ENCODE assay signal across 8 mouse cellular contexts in the genomic region with DNA sequence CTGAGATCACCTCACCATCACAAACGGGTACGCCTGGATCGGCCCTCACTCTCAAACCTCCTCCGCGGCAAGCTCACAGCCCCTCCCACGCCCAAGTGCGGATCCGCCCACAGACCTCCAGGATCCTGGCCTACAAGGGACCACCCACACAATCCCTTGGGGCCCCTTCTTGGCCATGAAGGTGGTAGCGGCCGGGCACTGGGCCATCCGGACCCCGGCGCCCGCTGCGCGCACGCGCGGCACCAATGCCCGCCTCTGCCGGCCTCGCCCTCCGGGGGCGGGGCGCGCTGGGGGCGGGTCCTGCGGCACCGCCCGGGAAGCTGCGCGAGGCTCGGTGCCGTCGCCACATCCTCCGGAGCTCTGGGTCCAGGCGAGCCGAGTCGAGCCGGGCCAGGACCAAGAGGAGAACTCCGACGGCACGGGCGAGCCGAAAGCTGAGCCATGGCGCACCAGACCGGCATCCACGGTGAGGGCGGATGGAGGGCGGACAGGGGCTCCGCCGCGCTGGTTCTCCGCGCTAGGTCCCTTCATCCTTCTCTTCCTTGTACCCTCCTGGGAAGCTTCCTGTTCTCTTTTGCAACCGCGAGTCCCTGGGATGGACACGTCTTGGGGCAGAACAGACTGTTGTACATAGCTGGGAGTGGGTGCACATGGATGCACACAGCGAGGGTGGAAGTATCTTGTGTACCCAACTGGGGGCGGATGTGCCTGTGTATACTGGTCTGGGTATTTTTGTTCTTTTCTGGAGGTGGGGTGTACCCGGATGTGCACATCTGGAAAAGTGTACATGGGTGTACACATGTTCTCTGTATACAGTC. TPM values are rescaled to one million over a fixed set of nuclear protein-coding genes. Genes with fewer than 3 reads are reported as not detected.
DNase-seq lines count a peak whose midpoint lies in the region; ATAC-seq lines count a peak whose summit lies in the region.

A gene (plus strand): TSS at position 290 of the 818 bp plus-strand sequence.

- H3K4me1 ChIP-seq in forebrain, embryonic 11.5 days (replicated peaks; ENCODE audit: control insufficient read depth, insufficient read depth, low read length), result peaks cover 3% of the 10 kb centered on the region; the same call in 1 of the 2 replicates
- peaks cover 40% of the 10 kb centered on the region for H3K4me1 ChIP-seq in heart, embryonic 16.5 days (ENCODE audit: control insufficient read depth, insufficient read depth, low read length)
- peaks cover 58% of the 10 kb centered on the region for H3K4me1 ChIP-seq in liver, embryonic 15.5 days (replicated peaks)
- H3K4me1 ChIP-seq in neural tube, embryonic 12.5 days, result peaks cover 36% of the 10 kb centered on the region

- H3K9ac ChIP-seq in forebrain, embryonic 11.5 days (ENCODE audit: low read length), result peak within 1 kb of the TSS; percentile 79
- peak within 1 kb of the TSS; percentile 82 for H3K9ac ChIP-seq in heart, embryonic 16.5 days (ENCODE audit: low read length)
- peak within 1 kb of the TSS; percentile 69 for H3K9ac ChIP-seq in liver, embryonic 15.5 days
- H3K9ac ChIP-seq in neural tube, embryonic 12.5 days, result peak within 1 kb of the TSS; percentile 76

- peak; percentile 88 for ATAC-seq in forebrain, embryonic 11.5 days (replicated peaks; ENCODE audit: low FRiP score)
- peak; percentile 88 for ATAC-seq in heart, embryonic 16.5 days (replicated peaks; ENCODE audit: extremely low read depth, insufficient read depth, low FRiP score)
- ATAC-seq in liver, embryonic 15.5 days (ENCODE audit: insufficient read depth), result peak; percentile 84
- ATAC-seq in neural tube, embryonic 12.5 days (ENCODE audit: low FRiP score, low read depth), result peak; percentile 80

- H3K27ac ChIP-seq in forebrain, embryonic 11.5 days (ENCODE audit: low read depth, low read length), result peak within 1 kb of the TSS; percentile 12; the same call in 1 of the 2 replicates
- peak within 1 kb of the TSS; percentile 84 for H3K27ac ChIP-seq in heart, embryonic 16.5 days (ENCODE audit: low read length)
- H3K27ac ChIP-seq in liver, embryonic 15.5 days (replicated peaks), result peak within 1 kb of the TSS; percentile 65
- H3K27ac ChIP-seq in neural tube, embryonic 12.5 days, result peak within 1 kb of the TSS; percentile 10; the same call in 1 of the 2 replicates

- H3K9me3 ChIP-seq in forebrain, embryonic 11.5 days (ENCODE audit: control insufficient read depth, low read length), result no peaks in the 10 kb centered on the region
- no peaks in the 10 kb centered on the region for H3K9me3 ChIP-seq in heart, embryonic 16.5 days (replicated peaks; ENCODE audit: control insufficient read depth, low read length)
- H3K9me3 ChIP-seq in liver, embryonic 15.5 days (replicated peaks), result no peaks in the 10 kb centered on the region
- no peaks in the 10 kb centered on the region for H3K9me3 ChIP-seq in neural tube, embryonic 12.5 days

- no peaks in the 10 kb centered on the region for H3K36me3 ChIP-seq in forebrain, embryonic 11.5 days (ENCODE audit: control insufficient read depth, insufficient read depth, low read length)
- no peaks in the 10 kb centered on the region for H3K36me3 ChIP-seq in heart, embryonic 16.5 days (ENCODE audit: control insufficient read depth, insufficient read depth)
- no peaks in the 10 kb centered on the region for H3K36me3 ChIP-seq in liver, embryonic 15.5 days (replicated peaks)
- no peaks in the 10 kb centered on the region for H3K36me3 ChIP-seq in neural tube, embryonic 12.5 days

- peak within 1 kb of the TSS; percentile 76 for H3K4me2 ChIP-seq in forebrain, embryonic 11.5 days (ENCODE audit: low read depth, low read length, severe bottlenecking)
- H3K4me2 ChIP-seq in heart, embryonic 16.5 days (ENCODE audit: low read depth, low read length), result peak within 1 kb of the TSS; percentile 65
- H3K4me2 ChIP-seq in liver, embryonic 15.5 days, result peak within 1 kb of the TSS; percentile 96
- peak within 1 kb of the TSS; percentile 70 for H3K4me2 ChIP-seq in neural tube, embryonic 12.5 days (replicated peaks)

- H3K4me3 ChIP-seq in forebrain, embryonic 11.5 days (ENCODE audit: low read depth, low read length), result peak within 1 kb of the TSS; percentile 59
- H3K4me3 ChIP-seq in heart, embryonic 16.5 days (ENCODE audit: low read length), result peak within 1 kb of the TSS; percentile 84
- H3K4me3 ChIP-seq in liver, embryonic 15.5 days (replicated peaks), result peak within 1 kb of the TSS; percentile 75
- H3K4me3 ChIP-seq in neural tube, embryonic 12.5 days, result peak within 1 kb of the TSS; percentile 66

- DNase-seq in CD8-positive naive resting alpha-beta T cell, adult 2 months (ENCODE audit: low read depth in 2 of 2, low spot score in 2 of 2), result peak; percentile 84 to 85
- peak; percentile 78 for DNase-seq in c-Kit-positive CD71-negative TER-119-negative erythroid progenitor cells, embryonic 14.5 days (ENCODE audit: low read depth)
- peak; percentile 96 for DNase-seq in forebrain, embryonic 11.5 days (ENCODE audit: low spot score)
- DNase-seq in kidney, postnatal 36 days, result peak; percentile 91 to 95
- DNase-seq in telencephalon, adult 2 months (ENCODE audit: low read depth, low spot score), result peak; percentile 67

- WGBS in forebrain, embryonic 11.5 days, result 1% methylated on average over 61 of the region's 61 CpGs
- 1% methylated on average over 59 of the region's 61 CpGs for WGBS in heart, embryonic 16.5 days
- WGBS in liver, embryonic 15.5 days (ENCODE audit: insufficient replicate concordance), result under 1% methylated on average over 61 of the region's 61 CpGs
- WGBS in neural tube, embryonic 12.5 days, result 2% methylated on average over 61 of the region's 61 CpGs

- no peaks in the 10 kb centered on the region for H3K27me3 ChIP-seq in forebrain, embryonic 11.5 days (ENCODE audit: control insufficient read depth, insufficient read depth, low read length)
- H3K27me3 ChIP-seq in heart, embryonic 16.5 days (ENCODE audit: control insufficient read depth, insufficient read depth, low read length), result no peaks in the 10 kb centered on the region
- H3K27me3 ChIP-seq in liver, embryonic 15.5 days, result peaks cover 10% of the 10 kb centered on the region; the same call in 1 of the 2 replicates
- no peaks in the 10 kb centered on the region for H3K27me3 ChIP-seq in neural tube, embryonic 12.5 days (replicated peaks)

RNA-seq across cellular contexts. Expression of the gene that starts here (rescaled TPM):
- polyA plus RNA-seq in forebrain, embryonic 11.5 days (2014; fragmentation: Nextera tagmentation; extraction: Ambion mirVana), result 61.3 and 65.5 TPM in 2 replicates
- 55.7 and 61.6 TPM in 2 replicates for polyA plus RNA-seq in heart, embryonic 16.5 days (2015; fragmentation: Nextera tagmentation; extraction: Ambion mirVana)
- 23.5 and 23.8 TPM in 2 replicates for polyA plus RNA-seq in liver, embryonic 15.5 days (2015; fragmentation: Nextera tagmentation; extraction: Ambion mirVana)
- polyA plus RNA-seq in neural tube, embryonic 12.5 days (2016; fragmentation: Nextera tagmentation; extraction: Ambion mirVana), result 60.9 and 61.6 TPM in 2 replicates

Comparison
In these comparisons a context has a peak if more than half of its experiments do, and no peak if none do; other contexts are left out.
1. Peak in every context shown above with its lines: DNase-seq, ATAC-seq, H3K4me3 ChIP-seq and H3K27ac ChIP-seq.
2. H3K27ac ChIP-seq: peak in every context shown above with its lines; median percentile 84 in heart, embryonic 16.5 days; 65 in liver, embryonic 15.5 days; 12 in forebrain, embryonic 11.5 days; 10 in neural tube, embryonic 12.5 days.